Mouse (Mus musculus): ENCODE measurements around the gene Ubtd2. TPM values are rescaled to one million over a fixed set of nuclear protein-coding genes. Genes with fewer than 3 reads are reported as not detected.

Ubtd2 gene
- polyA plus RNA-seq, 1 experiment, result not detected

DNA sequence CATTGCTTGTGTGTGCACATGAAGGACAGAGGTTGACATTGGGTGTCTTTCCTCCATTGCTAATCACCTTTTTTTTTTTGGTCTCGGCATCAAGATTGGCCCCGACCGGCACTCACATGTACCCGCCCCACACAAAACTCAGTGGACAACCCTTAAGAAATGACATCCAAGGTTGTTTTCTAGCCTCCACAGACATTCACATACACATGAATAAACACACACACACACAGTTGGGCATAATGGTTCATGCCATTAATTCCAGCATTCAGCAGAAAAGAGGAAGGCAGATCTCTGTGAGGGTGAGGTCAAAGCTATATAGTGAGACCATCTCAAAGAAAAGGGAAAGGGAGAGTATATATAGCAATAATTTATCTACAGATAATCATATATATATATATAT, 2.4 kb upstream of the Ubtd2 start:
- TF ChIP-seq GATA1 (IDR thresholded peaks at IDR 0.05; ENCODE audit: low read length), result no peak

DNA sequence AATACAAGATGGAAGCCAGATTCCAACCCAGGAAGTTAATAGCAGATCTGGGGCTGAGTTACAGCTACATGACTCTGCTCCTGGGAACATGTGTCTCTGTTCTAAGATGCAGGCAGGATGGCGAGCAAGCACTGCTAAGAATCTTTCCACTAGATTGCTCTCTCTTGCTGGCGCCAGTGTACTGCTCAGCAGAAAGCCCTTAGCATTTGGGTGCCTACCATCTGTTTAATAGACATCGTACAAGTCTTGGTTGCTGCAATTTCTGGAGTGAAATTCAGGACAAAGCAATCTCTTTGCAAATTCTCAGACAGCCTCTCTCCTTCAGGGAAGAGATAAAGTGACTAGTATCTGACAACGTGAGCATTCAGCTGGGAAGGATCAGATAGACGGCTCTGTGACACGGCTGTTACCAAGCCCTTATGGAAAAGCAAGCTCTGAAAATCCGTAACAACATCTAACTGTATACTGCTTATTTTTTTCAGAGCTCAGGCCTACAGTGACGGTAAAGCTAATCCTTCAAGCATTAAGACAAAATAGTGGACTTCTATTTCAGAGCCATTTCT, 1.7 kb upstream of the Ubtd2 start:
- TF ChIP-seq GATA1 (IDR thresholded peaks at IDR 0.05; ENCODE audit: low read length), result no peak

- no peak for TF ChIP-seq GATA1 (IDR thresholded peaks at IDR 0.05; ENCODE audit: low read length)
Measured at GRCm38 (mm10) chr11:32454231-32454799, 855 bp upstream of the Ubtd2 start.

GRCm38 (mm10) chr11:32455507-32456141, 454 bp downstream of the Ubtd2 start:
- no peak for TF ChIP-seq GATA1 (IDR thresholded peaks at IDR 0.05; ENCODE audit: low read length)

DNA sequence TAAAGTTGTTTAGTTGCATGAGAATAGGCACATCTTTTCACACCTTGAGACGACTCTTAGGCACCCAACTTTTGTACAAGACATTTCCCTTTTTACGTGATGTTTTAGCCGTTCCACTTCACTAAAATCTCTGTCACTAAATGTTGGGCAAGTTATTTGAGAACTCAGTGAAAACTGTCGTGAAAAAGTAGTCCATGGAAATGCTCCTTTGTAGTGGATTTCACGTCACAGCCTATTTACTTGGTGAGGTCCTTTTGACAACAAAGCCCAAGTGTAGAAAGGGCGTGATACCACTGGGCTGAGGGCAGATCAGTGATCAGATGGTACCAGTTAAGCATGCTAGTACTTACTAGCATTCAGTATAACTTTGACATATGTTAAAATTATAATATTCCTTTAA, 1.2 kb downstream of the Ubtd2 start:
- no peak for TF ChIP-seq GATA1 (IDR thresholded peaks at IDR 0.05; ENCODE audit: low read length)

DNA sequence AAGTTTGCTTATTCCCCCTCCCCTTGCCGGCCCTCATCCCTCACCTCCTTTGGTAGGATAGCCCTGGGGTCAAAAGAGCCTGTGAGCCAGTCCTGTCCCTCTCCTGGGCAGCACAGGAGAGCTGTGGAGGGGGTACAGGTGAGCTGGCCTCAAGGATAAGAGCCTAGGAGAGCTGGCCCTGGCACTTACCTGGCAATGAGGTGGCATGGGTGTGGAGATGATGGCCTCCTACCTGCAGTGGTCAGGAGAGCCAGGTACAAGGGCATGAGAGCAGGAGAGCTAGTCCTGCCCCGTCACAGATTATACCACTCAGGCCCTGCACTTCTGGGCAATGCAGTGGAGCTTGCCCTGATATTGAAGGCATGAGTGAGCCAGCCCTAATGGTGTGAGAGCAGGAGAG, 9.1 kb downstream of the Ubtd2 start:
- TF ChIP-seq GATA1 (IDR thresholded peaks at IDR 0.05; ENCODE audit: low read length), result no peak

DNA sequence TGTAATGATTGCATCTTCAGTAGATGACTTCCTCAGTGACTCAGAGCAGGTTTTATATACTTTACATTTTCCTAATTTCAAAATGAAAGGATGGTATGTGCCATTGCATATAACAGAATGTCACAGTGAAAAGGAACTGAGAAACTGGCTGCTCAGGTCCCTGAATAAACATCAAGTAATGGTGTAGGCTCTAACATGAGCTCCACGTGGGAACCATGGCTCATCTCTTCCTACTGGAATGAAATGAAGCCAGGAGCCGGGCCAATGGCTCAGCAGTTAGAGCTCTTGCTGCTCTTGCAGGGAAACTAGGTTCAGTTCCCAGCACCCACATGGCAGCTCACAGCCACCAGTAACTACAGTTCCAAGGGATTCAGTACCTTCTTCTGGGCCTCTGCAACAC, 16.8 kb downstream of the Ubtd2 start:
- no peak for TF ChIP-seq GATA1 (IDR thresholded peaks at IDR 0.05; ENCODE audit: low read length)

GRCm38 (mm10) chr11:32474725-32475124, 19.6 kb downstream of the Ubtd2 start:
- no peak for TF ChIP-seq GATA1 (IDR thresholded peaks at IDR 0.05; ENCODE audit: low read length)

- TF ChIP-seq GATA1 (IDR thresholded peaks at IDR 0.05; ENCODE audit: low read length), result no peak
Measured at GRCm38 (mm10) chr11:32475487-32476236, 20.5 kb downstream of the Ubtd2 start.

- TF ChIP-seq GATA1 (IDR thresholded peaks at IDR 0.05; ENCODE audit: low read length), result no peak
Measured at GRCm38 (mm10) chr11:32481525-32481924, 26.4 kb downstream of the Ubtd2 start.

- TF ChIP-seq GATA1 (IDR thresholded peaks at IDR 0.05; ENCODE audit: low read length), result no peak
Measured at GRCm38 (mm10) chr11:32485290-32485689, 30.1 kb downstream of the Ubtd2 start.

DNA sequence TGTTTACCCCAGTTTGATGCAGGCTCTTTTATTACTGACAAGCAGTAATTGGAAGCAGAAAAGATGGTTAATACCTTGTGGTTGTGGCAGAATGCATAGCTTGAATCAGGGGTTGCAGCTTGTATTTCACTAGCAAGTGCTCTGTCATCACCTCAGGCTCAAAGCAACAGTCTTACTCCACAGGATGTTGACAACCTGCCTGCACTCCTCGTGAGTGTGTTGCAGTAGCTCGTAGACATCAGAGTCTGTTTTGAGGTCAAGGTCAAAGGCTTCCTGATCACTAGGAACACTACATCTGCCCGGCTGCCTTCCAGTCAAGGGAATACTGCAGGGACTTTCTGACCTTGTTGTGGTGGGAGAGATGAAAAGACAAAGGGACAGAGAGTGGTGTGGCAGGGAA, 31.5 kb downstream of the Ubtd2 start:
- no peak for TF ChIP-seq GATA1 (IDR thresholded peaks at IDR 0.05; ENCODE audit: low read length)

DNA sequence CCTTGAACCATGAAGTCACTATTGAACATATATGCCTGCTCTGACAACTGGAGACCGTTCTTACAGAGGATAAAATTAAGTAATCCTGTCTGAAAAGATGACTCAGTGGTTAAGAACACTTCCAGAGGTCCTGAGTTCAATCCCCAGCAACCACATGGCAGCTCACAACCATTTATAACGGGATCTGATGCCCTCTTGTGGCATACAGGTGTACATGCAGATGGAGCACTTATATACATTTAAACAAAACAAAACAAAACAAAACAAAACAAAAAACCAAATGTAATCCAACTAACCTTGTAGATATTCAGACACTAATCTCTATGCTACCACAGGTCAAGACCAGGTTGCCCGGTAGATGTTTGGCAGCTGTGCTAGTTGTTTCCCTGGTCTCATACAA, 32.3 kb downstream of the Ubtd2 start:
- TF ChIP-seq GATA1 (IDR thresholded peaks at IDR 0.05; ENCODE audit: low read length), result no peak

DNA sequence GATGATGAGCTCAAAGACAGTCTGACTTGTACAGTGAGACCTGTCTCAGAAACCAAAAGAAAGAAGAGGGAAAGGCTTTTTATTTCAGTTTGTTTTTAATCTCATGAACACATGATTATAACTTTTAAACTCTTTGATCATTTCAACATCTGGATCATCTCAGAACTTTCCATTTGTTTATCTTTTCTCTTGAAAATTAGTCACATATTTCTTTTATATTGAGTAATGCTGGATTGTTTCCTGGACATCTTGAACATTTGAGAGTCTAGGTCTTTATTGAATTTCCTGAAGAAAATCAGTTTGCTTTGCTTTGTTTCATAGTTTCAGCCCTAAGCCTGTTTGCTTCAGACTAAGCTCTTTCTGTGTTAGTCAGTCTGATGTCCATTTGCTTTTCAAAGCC, 33.2 kb downstream of the Ubtd2 start:
- no peak for TF ChIP-seq GATA1 (IDR thresholded peaks at IDR 0.05; ENCODE audit: low read length)

DNA sequence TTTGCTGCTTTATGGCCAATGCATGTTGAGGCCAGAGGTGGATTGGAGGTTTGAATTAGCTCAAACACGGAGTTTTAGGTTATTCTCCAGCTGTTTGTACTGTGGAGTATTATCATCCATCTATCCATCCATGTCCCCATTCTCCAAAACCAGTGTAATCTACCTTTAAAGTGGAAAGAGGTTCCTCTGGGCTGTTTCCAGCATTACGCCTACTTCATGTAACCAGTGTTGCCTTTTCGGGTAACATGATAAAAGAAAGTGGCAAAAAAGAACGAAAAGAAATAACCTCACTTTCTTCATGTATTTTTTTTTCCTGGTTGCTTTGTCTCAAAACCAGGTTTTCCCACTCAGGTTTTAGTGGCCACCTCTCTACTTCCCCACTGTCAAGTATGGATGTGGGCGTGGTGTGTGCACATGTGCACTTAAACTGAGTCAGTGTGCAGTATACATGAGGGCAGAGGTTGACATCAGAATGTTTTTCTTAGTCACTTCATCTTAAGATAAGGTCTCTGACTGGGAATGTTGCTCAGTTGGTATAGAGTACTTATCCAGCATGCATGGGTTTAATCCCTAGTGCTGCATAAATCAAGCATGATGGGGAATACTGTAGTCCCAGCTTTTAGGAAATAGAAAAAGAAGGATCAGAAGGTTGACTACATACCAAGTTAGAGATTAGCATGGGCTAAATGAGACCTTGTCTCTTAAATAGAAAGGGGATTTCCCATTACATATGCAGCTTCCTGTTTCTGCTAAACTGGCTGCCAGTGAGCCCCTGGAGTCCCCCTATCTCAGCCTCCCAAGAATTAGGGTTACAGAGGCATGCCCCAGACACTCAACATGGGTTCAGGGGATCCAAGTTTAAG, 33.9 kb downstream of the Ubtd2 start:
- TF ChIP-seq GATA1 (IDR thresholded peaks at IDR 0.05; ENCODE audit: low read length), result no peak

GRCm38 (mm10) chr11:32491079-32491478, 35.9 kb downstream of the Ubtd2 start:
- TF ChIP-seq GATA1 (IDR thresholded peaks at IDR 0.05; ENCODE audit: low read length), result no peak
